Mouse (Mus musculus) bone marrow, adult 2 months (tissue): ENCODE results near the gene Txndc17.

ENCODE experiments used
- CTCF ChIP-seq: fragments of 200-500 bp; IDR thresholded peaks from 2 replicates; pipeline ENCODE4 v1.5.1; 2011; ENCODE audit warnings: low read length, control low read depth; ENCODE audit not compliant: control insufficient read depth, insufficient read depth
- POLR2A ChIP-seq: fragments of 200-500 bp; IDR thresholded peaks from 2 replicates; pipeline ENCODE4 v1.6.1; 2011; ENCODE audit warnings: low read depth, mild to moderate bottlenecking, control low read depth, low read length, borderline replicate concordance; ENCODE audit not compliant: control insufficient read depth

DNA sequence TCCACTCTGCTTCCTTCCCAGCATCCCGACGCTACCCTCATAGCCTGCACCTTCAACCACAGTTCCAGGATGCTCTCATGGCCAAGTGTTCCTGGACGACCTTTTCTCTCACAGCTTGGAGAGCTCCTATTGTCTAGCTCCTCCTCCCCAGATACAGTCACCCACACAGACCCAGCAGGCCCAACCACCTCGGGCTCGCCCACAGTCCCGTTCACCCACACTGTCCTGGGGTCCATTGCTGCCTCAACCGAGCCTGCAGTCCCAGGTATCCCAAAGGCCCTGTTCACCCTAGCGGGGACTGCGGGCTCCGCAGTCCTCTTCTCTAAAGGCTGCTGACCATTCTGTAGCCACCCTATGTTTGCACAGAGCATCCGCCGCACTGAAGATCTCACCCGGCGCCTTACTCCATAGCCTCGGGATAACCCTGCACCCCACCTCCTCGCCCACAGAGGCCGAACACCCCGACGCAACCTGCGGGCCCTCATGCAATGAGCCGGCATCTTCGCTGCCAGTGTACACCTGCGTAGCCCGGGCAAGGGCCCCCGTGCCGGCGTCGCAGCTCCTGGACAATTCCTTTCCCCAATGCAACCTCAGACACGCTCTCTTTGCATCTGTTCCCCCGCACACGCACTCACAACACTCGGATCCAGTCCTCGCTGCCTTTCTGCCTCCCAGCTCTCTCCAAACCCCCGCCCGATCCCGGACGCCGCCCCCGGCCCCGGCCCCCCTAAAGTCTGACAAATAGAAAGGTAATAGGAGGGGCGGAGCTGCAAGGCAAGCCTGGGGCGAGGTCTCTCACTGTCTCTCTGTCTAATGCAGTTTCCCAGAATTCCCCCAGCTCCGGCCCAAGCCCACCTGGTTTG, 775 bp upstream of the Txndc17 start, which contains the start of gene Gm43951:
- TF ChIP-seq CTCF (no peak), POLR2A (no peak; the same call in 1 of the 2 replicates)
